Mouse (Mus musculus): ENCODE data around the gene Plscr3. TPM values are rescaled to one million over a fixed set of nuclear protein-coding genes. Genes with fewer than 3 reads are reported as not detected.
A peak's percentile ranks its signal among the peaks of the same experiment; 100 is the strongest.

Plscr3 gene
- polyA plus RNA-seq, 1 experiment from 2014 or later, result 140 TPM

- H3K4me3 ChIP-seq, result no peak overlapping the region
- H3K4me2 ChIP-seq (replicated peaks), result no peak overlapping the region
- no peak overlapping the region for H3K9ac ChIP-seq
- WGBS, result 82% methylated on average over 7 of the region's 7 CpGs
- H3K27ac ChIP-seq, result no peak overlapping the region
- 0 out of 2 replicates have a peak, but pooled peaks cover 11% of the 10 kb centered on the region for H3K27me3 ChIP-seq
- H3K9me3 ChIP-seq, result no peaks in the 10 kb centered on the region
- peaks cover 17% of the 10 kb centered on the region for H3K4me1 ChIP-seq
- H3K36me3 ChIP-seq, result no peaks in the 10 kb centered on the region
- ATAC-seq (ENCODE audit: low FRiP score, low read depth), result no peak
Measured at GRCm38 (mm10) chr11:69871822-69872221, 25.6 kb downstream of the Plscr3 start.

GRCm38 (mm10) chr11:69872451-69872850, 26.3 kb downstream of the Plscr3 start:
- no peak for ATAC-seq (ENCODE audit: low FRiP score, low read depth)
- WGBS, result 71% methylated on average over 4 of the region's 4 CpGs

GRCm38 (mm10) chr11:69876186-69876585, 30.0 kb downstream of the Plscr3 start:
- 54% methylated on average over 7 of the region's 7 CpGs for WGBS
- Histone ChIP-seq H3K4me1 (peaks cover 39% of the 10 kb centered on the region), H3K27ac (peak overlapping the region; percentile 65; the same call in 1 of the 2 replicates), H3K9me3 (no peaks in the 10 kb centered on the region), H3K27me3 (no peaks in the 10 kb centered on the region), H3K36me3 (no peaks in the 10 kb centered on the region), H3K4me2 (replicated peaks) (no peak overlapping the region), H3K4me3 (no peak overlapping the region), H3K9ac (0 out of 2 replicates have a peak overlapping the region, but pooled peaks have one; percentile 20)
- no peak for ATAC-seq (ENCODE audit: low FRiP score, low read depth)

More at GRCm38 (mm10) chr11:69872451-69872850, 26.3 kb downstream of the Plscr3 start:
- H3K9me3 ChIP-seq, result no peaks in the 10 kb centered on the region
- no peak overlapping the region for H3K9ac ChIP-seq
- H3K4me1 ChIP-seq, result peaks cover 23% of the 10 kb centered on the region
- no peak overlapping the region for H3K4me2 ChIP-seq (replicated peaks)
- 0 out of 2 replicates have a peak, but pooled peaks cover 5% of the 10 kb centered on the region for H3K27me3 ChIP-seq
- no peak overlapping the region for H3K4me3 ChIP-seq
- no peaks in the 10 kb centered on the region for H3K36me3 ChIP-seq
- no peak overlapping the region for H3K27ac ChIP-seq

- Histone ChIP-seq H3K4me1 (peaks cover 43% of the 10 kb centered on the region), H3K27ac (peak overlapping the region; percentile 65; the same call in 1 of the 2 replicates), H3K4me3 (peak overlapping the region; percentile 21), H3K36me3 (no peaks in the 10 kb centered on the region), H3K4me2 (replicated peaks) (peak overlapping the region; percentile 50), H3K9me3 (no peaks in the 10 kb centered on the region), H3K27me3 (no peaks in the 10 kb centered on the region), H3K9ac (peak overlapping the region; percentile 46; the same call in 1 of the 2 replicates)
- WGBS, result 3% methylated on average over 12 of the region's 12 CpGs
- no peak for ATAC-seq (ENCODE audit: low FRiP score, low read depth)
Measured at GRCm38 (mm10) chr11:69876867-69877266, 30.7 kb downstream of the Plscr3 start.

GRCm38 (mm10) chr11:69877878-69878277, 31.7 kb downstream of the Plscr3 start, which contains the start of gene Tmem95:
Tmem95 (minus strand) TSS chr11:69878018.
- peaks cover 46% of the 10 kb centered on the region for H3K4me1 ChIP-seq
- ATAC-seq (ENCODE audit: low FRiP score, low read depth), result no peak
- no peaks in the 10 kb centered on the region for H3K36me3 ChIP-seq
- H3K4me2 ChIP-seq (replicated peaks), result peak within 1 kb of the TSS; percentile 88
- no peaks in the 10 kb centered on the region for H3K9me3 ChIP-seq
- peak within 1 kb of the TSS; percentile 21 for H3K4me3 ChIP-seq
- H3K9ac ChIP-seq, result peak within 1 kb of the TSS; percentile 77; the same call in 1 of the 2 replicates
- no peaks in the 10 kb centered on the region for H3K27me3 ChIP-seq
- WGBS, result 89% methylated on average over 11 of the region's 11 CpGs
- H3K27ac ChIP-seq, result no peak within 1 kb of the TSS

- H3K9me3 ChIP-seq, result no peaks in the 10 kb centered on the region
- no peak overlapping the region for H3K27ac ChIP-seq
- WGBS, result 82% methylated on average over 3 of the region's 3 CpGs
- no peak for ATAC-seq (ENCODE audit: low FRiP score, low read depth)
- H3K36me3 ChIP-seq, result no peaks in the 10 kb centered on the region
- H3K27me3 ChIP-seq, result no peaks in the 10 kb centered on the region
- no peak overlapping the region for H3K4me3 ChIP-seq
- H3K9ac ChIP-seq, result no peak overlapping the region
- H3K4me2 ChIP-seq (replicated peaks), result peak overlapping the region; percentile 88; the same call in 1 of the 2 replicates
- H3K4me1 ChIP-seq, result peaks cover 46% of the 10 kb centered on the region
Measured at GRCm38 (mm10) chr11:69878399-69878798, 32.2 kb downstream of the Plscr3 start.

- no peak for ATAC-seq (ENCODE audit: low FRiP score, low read depth)
- H3K27ac ChIP-seq, result no peak overlapping the region
- peak overlapping the region; percentile 88 for H3K4me2 ChIP-seq (replicated peaks)
- peak overlapping the region; percentile 77 for H3K9ac ChIP-seq
- 89% methylated on average over 6 of the region's 6 CpGs for WGBS
- H3K36me3 ChIP-seq, result no peaks in the 10 kb centered on the region
- H3K9me3 ChIP-seq, result no peaks in the 10 kb centered on the region
- no peaks in the 10 kb centered on the region for H3K27me3 ChIP-seq
- H3K4me1 ChIP-seq, result peaks cover 46% of the 10 kb centered on the region
- 0 out of 2 replicates have a peak overlapping the region, but pooled peaks have one; percentile 56 for H3K4me3 ChIP-seq
Measured at GRCm38 (mm10) chr11:69878952-69879351, 32.8 kb downstream of the Plscr3 start.

GRCm38 (mm10) chr11:69879711-69880110, 33.5 kb downstream of the Plscr3 start:
- WGBS, result 48% methylated on average over 15 of the region's 15 CpGs
- Histone ChIP-seq H3K27ac (no peak overlapping the region), H3K4me3 (peak overlapping the region; percentile 56), H3K9ac (peak overlapping the region; percentile 77), H3K36me3 (no peaks in the 10 kb centered on the region), H3K9me3 (no peaks in the 10 kb centered on the region), H3K4me1 (peaks cover 46% of the 10 kb centered on the region), H3K27me3 (no peaks in the 10 kb centered on the region), H3K4me2 (replicated peaks) (peak overlapping the region; percentile 88)
- ATAC-seq (ENCODE audit: low FRiP score, low read depth), result no peak

GRCm38 (mm10) chr11:69880506-69880852, 34.3 kb downstream of the Plscr3 start:
- Histone ChIP-seq H3K27ac (peak overlapping the region; percentile 88), H3K36me3 (no peaks in the 10 kb centered on the region), H3K4me2 (replicated peaks) (peak overlapping the region; percentile 88), H3K4me3 (peak overlapping the region; percentile 56), H3K27me3 (no peaks in the 10 kb centered on the region), H3K4me1 (peaks cover 46% of the 10 kb centered on the region), H3K9me3 (no peaks in the 10 kb centered on the region), H3K9ac (peak overlapping the region; percentile 77)
- ATAC-seq (ENCODE audit: low FRiP score, low read depth), result peak; percentile 42
- under 1% methylated on average over 18 of the region's 18 CpGs for WGBS

- H3K27me3 ChIP-seq, result no peaks in the 10 kb centered on the region
- no peaks in the 10 kb centered on the region for H3K36me3 ChIP-seq
- no peaks in the 10 kb centered on the region for H3K9me3 ChIP-seq
- peak within 1 kb of the TSS; percentile 56 for H3K4me3 ChIP-seq
- peaks cover 41% of the 10 kb centered on the region for H3K4me1 ChIP-seq
- under 1% methylated on average over 46 of the region's 46 CpGs for WGBS
- peak within 1 kb of the TSS; percentile 77 for H3K9ac ChIP-seq
- ATAC-seq (ENCODE audit: low FRiP score, low read depth), result peak; percentile 88
- H3K4me2 ChIP-seq (replicated peaks), result peak within 1 kb of the TSS; percentile 88
- peak within 1 kb of the TSS; percentile 88 for H3K27ac ChIP-seq
Measured at GRCm38 (mm10) chr11:69880853-69881603, 34.9 kb downstream of the Plscr3 start, which contains the start of gene Kctd11. Kctd11 (minus strand) TSS chr11:69881406.

- H3K9me3 ChIP-seq, result no peaks in the 10 kb centered on the region
- peak overlapping the region; percentile 88 for H3K4me2 ChIP-seq (replicated peaks)
- peaks cover 31% of the 10 kb centered on the region for H3K4me1 ChIP-seq
- H3K36me3 ChIP-seq, result no peaks in the 10 kb centered on the region
- H3K27ac ChIP-seq, result peak overlapping the region; percentile 88
- ATAC-seq (ENCODE audit: low FRiP score, low read depth), result no peak
- peak overlapping the region; percentile 77 for H3K9ac ChIP-seq
- 60% methylated on average over 21 of the region's 21 CpGs for WGBS
- H3K4me3 ChIP-seq, result peak overlapping the region; percentile 56
- no peaks in the 10 kb centered on the region for H3K27me3 ChIP-seq
Measured at GRCm38 (mm10) chr11:69881787-69882670, 35.9 kb downstream of the Plscr3 start.

GRCm38 (mm10) chr11:69883066-69883465, 36.9 kb downstream of the Plscr3 start:
- Histone ChIP-seq H3K9me3 (no peaks in the 10 kb centered on the region), H3K9ac (no peak overlapping the region), H3K4me1 (peaks cover 27% of the 10 kb centered on the region), H3K27me3 (no peaks in the 10 kb centered on the region), H3K27ac (no peak overlapping the region), H3K4me2 (replicated peaks) (no peak overlapping the region), H3K4me3 (no peak overlapping the region), H3K36me3 (no peaks in the 10 kb centered on the region)
- WGBS, result 59% methylated on average over 4 of the region's 4 CpGs
- no peak for ATAC-seq (ENCODE audit: low FRiP score, low read depth)

Data from limb, embryonic 13.5 days (tissue).